In the genomic region with DNA sequence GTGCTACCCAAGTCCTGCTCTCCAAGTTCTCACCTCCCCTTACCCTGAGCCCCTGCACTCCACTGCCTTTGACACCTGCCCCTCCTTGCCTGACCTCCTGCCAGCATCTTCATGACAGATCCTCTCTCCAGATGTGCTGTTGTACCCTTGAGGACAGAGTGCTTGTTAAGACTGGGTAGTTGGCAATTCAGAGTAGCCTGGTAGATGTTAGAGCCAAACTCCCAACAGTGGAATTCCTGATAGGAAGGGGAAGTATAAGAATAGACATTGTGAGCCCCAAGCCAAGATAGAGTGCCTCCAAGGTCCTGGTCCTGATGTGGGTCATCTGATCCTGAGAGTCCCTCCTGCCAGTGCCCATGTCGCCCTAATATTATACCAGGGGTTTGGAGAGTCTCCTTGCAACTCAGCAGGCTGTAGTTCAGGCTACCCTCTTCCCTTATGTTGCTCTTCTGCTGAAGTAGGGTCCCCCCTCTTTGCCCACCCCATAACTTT, we compare ENCODE assay signal across 17 mouse cellular contexts.
DNase-seq lines count a peak whose midpoint lies in the region; ATAC-seq and TF ChIP-seq lines count a peak whose summit lies in the region.
"Had no signal": no experiment of that assay in that cellular context is flagged by ENCODE, and none has a peak within 500 bp of the region (broad histone marks: within the 10 kb centered on the region; RNA-seq: fewer than 3 reads in every experiment).

No protein-coding gene starts in this region.

- no peaks in the 10 kb centered on the region for H3K9me3 ChIP-seq in hindbrain, embryonic 15.5 days
- no peaks in the 10 kb centered on the region for H3K9me3 ChIP-seq in neural tube, embryonic 14.5 days (ENCODE audit: control insufficient read depth, low read length)
- H3K9me3 ChIP-seq: embryonic facial prominence, embryonic 13.5 days had no signal

- peaks cover 34% of the 10 kb centered on the region for H3K4me1 ChIP-seq in hindbrain, embryonic 15.5 days (replicated peaks)
- H3K4me1 ChIP-seq in neural tube, embryonic 14.5 days (ENCODE audit: control insufficient read depth, insufficient read depth, low read length), result peaks cover 18% of the 10 kb centered on the region

- H3K27me3 ChIP-seq in hindbrain, embryonic 15.5 days, result no peaks in the 10 kb centered on the region
- no peaks in the 10 kb centered on the region for H3K27me3 ChIP-seq in neural tube, embryonic 14.5 days (ENCODE audit: control insufficient read depth, insufficient read depth, low read length)
- H3K27me3 ChIP-seq: embryonic facial prominence, embryonic 13.5 days had no signal

- no peak overlapping the region for H3K4me3 ChIP-seq in left cerebral cortex, adult 2 months
- H3K4me3 ChIP-seq in hindbrain, embryonic 15.5 days, result no peak overlapping the region
- H3K4me3 ChIP-seq in neural tube, embryonic 14.5 days (ENCODE audit: low read depth, low read length), result no peak overlapping the region
- H3K4me3 ChIP-seq: embryonic facial prominence, embryonic 13.5 days had no signal

- no peak overlapping the region for H3K4me2 ChIP-seq in hindbrain, embryonic 15.5 days
- H3K4me2 ChIP-seq in neural tube, embryonic 14.5 days (ENCODE audit: low read depth, low read length), result no peak overlapping the region
- H3K4me2 ChIP-seq: embryonic facial prominence, embryonic 13.5 days; lung, embryonic 14.5 days had no signal

- H3K9ac ChIP-seq in hindbrain, embryonic 15.5 days, result no peak overlapping the region
- no peak overlapping the region for H3K9ac ChIP-seq in neural tube, embryonic 14.5 days (replicated peaks; ENCODE audit: low read depth, low read length)
- H3K9ac ChIP-seq: embryonic facial prominence, embryonic 13.5 days; lung, embryonic 14.5 days had no signal

- ATAC-seq in hindbrain, embryonic 15.5 days (ENCODE audit: low FRiP score, low read depth), result no peak
- no peak for ATAC-seq in neural tube, embryonic 14.5 days (ENCODE audit: low read depth)
- no peak for ATAC-seq in erythroid progenitor cell, adult 5-6 weeks (replicated peaks; ENCODE audit: low FRiP score, poor library complexity, severe bottlenecking)
- ATAC-seq: activated CD4-positive, CD25-positive, alpha-beta regulatory T cell, adult 4 months had no signal

- 86% methylated on average over 1 of the region's 1 CpGs for WGBS in hindbrain, embryonic 15.5 days
- whole genome bisulfite sequencing in neural tube, embryonic 14.5 days, result 64% methylated on average over 1 of the region's 1 CpGs

- peak; percentile 56 for DNase-seq in cerebellum, adult 9-10 months
- DNase-seq in cerebellum, postnatal 14 days, result no peak
- DNase-seq in left cerebral cortex, adult 2 months (ENCODE audit: extremely low spot score in 1 of 2, low spot score in 2 of 2), result no peak
- no peak for DNase-seq in left cerebral cortex, postnatal 36 days (ENCODE audit: low spot score in 2 of 2)
- no peak for DNase-seq in ovary, postnatal 10 days (ENCODE audit: low spot score)
- DNase-seq: adrenal gland, postnatal 36 days; cerebellum, postnatal 36 days; gastrocnemius, postnatal 10 days; liver; lung, embryonic 14.5 days; thymus, adult 2 months had no signal

- no peak for TF ChIP-seq CTCF in left cerebral cortex, adult 2 months (IDR thresholded peaks at IDR 0.05)

- no peaks in the 10 kb centered on the region for H3K36me3 ChIP-seq in hindbrain, embryonic 15.5 days
- peaks cover 14% of the 10 kb centered on the region; the same call in 1 of the 2 replicates for H3K36me3 ChIP-seq in neural tube, embryonic 14.5 days (ENCODE audit: control insufficient read depth, insufficient read depth, low read length)
- H3K36me3 ChIP-seq: embryonic facial prominence, embryonic 13.5 days had no signal

- peak overlapping the region; percentile 96 for H3K27ac ChIP-seq in left cerebral cortex, adult 2 months
- peak overlapping the region; percentile 95 for H3K27ac ChIP-seq in hindbrain, embryonic 15.5 days (replicated peaks)
- H3K27ac ChIP-seq in neural tube, embryonic 14.5 days (ENCODE audit: low read depth, low read length), result peak overlapping the region; percentile 81; the same call in 1 of the 2 replicates
- H3K27ac ChIP-seq: embryonic facial prominence, embryonic 13.5 days; kidney, postnatal 0 days had no signal

- intact Hi-C loops in left cerebral cortex, adult 2 months (cut with DNase I), result loop anchor here (10.0 kb wide), 1 partner anchor 729 kb away; no protein-coding TSS in a partner anchor
- intact Hi-C loops in left cerebral cortex, postnatal 36 days (cut with DNase I), result no loop called here
